Mouse (Mus musculus): ENCODE data around the gene Slc37a1.

The Slc37a1 gene

GRCm38 (mm10) chr17:31315993-31316392 is 29.4 kb downstream of the Slc37a1 start:
- no peak for DNase-seq (ENCODE audit: extremely low spot score, low read depth, low spot score)

DNA sequence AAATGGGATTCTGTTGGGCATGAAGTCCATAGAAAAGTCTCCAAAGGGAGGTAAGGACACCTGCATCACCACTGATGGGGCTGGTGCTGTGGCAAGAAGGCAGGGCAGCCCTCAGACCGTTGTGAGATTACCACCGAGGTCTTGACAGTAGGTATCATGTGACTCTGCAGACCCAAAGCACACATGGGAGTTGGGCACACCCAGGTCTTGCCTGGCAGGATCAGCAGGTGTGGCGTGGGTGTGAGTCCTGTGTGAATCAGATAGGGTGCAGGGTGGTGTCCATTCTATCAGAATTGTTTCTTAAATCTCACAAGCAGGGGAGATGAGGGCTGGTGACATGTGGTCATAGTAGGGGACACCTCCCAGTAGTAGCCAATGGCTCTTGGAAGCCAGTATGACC is 30.4 kb downstream of the Slc37a1 start:
- DNase-seq (ENCODE audit: extremely low spot score, low read depth, low spot score): no peak

GRCm38 (mm10) chr17:31317521-31318272 is 31.1 kb downstream of the Slc37a1 start:
- no peak for DNase-seq (ENCODE audit: extremely low spot score, low read depth, low spot score)

DNA sequence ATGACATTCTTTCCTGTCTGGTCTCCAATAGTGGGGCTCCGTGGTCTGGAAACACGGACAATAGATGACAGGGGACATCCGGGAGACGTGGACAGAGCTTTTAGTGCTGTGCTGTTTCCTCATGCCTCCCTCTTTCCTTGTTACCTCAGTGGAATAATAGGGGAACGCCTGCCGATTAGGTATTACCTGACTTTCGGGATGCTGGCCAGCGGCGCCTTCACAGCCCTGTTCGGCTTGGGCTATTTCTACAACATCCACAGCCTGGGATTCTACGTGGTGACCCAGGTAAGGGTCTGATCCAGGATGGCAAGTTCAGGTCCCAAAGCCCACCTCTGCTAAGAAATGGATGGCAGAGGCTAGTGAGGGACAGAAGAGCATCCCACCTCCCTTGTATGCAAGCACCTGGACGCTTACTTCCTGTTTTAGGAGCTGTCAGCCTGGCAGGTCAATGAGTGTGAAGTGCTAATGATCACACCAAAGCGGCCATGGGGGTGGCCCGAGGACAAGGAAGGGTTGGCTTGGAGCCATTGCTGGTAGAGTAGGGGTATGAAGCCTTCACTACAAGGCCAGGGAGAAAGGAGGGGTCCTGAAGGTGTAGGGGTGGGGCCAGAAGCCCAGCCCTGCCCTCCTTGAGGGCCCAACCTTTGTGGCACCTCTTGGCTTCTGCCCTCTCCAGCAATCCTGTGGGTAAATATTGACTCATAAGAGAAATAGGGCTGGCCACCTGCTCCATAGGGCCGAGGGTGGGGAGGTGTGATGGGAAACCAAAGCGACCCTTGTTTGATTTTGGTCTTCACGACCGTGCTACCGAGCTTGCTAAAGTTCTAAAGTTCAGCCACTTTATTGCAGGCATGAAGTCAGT is 32.5 kb downstream of the Slc37a1 start:
- no peak for DNase-seq (ENCODE audit: extremely low spot score, low read depth, low spot score)

DNA sequence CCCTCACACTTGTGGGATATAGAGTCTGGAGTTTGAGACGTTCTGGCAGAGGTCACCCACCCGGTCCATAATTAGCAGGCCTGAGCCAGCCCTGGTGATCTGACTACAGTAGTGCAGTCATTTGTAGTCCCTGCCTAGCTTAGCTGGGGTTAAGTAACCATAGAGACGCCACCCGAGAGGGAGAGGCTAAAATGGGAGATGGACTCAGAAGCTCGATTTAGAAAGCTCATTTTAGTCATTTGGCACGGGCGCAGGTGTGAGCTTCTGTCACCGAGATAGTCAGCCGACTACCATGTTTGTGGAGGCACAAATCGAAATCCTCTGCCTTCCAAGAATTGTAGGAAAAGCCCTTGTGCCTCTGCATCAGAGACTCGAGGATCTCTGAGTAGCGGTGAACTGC is 34.8 kb downstream of the Slc37a1 start:
- no peak for DNase-seq (ENCODE audit: extremely low spot score, low read depth, low spot score)

GRCm38 (mm10) chr17:31322446-31322845 is 35.9 kb downstream of the Slc37a1 start:
- no peak for DNase-seq (ENCODE audit: extremely low spot score, low read depth, low spot score)

- no peak for DNase-seq (ENCODE audit: extremely low spot score, low read depth, low spot score)
These were observed 36.8 kb downstream of the Slc37a1 start for GRCm38 (mm10) chr17:31323379-31323778.

GRCm38 (mm10) chr17:31324227-31324626 is 37.6 kb downstream of the Slc37a1 start:
- no peak for DNase-seq (ENCODE audit: extremely low spot score, low read depth, low spot score)

- DNase-seq (ENCODE audit: extremely low spot score, low read depth, low spot score): no peak
These were observed 39.0 kb downstream of the Slc37a1 start for GRCm38 (mm10) chr17:31325451-31326219.

- DNase-seq (ENCODE audit: extremely low spot score, low read depth, low spot score): no peak
These were observed 39.7 kb downstream of the Slc37a1 start for GRCm38 (mm10) chr17:31326220-31326852.

DNA sequence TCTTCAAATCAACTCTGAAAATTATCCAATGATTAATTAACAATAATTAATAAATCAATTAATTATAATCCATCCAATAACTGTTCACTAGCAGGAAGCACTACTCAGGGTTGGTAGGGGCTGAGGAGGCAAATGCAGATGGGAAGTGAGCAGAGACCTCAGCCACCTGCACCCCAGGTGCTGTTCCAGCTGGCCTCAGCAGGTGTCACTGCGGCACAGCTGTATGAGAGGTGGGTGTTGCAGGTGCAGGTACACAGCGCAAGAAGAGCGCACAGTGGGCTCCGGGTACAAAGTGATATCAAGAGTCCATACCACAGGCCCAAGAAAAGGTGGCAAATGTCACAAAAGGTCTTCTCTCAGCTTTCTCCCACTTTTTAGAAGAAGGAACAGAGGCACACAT is 41.9 kb downstream of the Slc37a1 start:
- DNase-seq (ENCODE audit: extremely low spot score, low read depth, low spot score): no peak

GRCm38 (mm10) chr17:31330622-31331021 is 44.0 kb downstream of the Slc37a1 start:
- DNase-seq (ENCODE audit: extremely low spot score, low read depth, low spot score): no peak

DNA sequence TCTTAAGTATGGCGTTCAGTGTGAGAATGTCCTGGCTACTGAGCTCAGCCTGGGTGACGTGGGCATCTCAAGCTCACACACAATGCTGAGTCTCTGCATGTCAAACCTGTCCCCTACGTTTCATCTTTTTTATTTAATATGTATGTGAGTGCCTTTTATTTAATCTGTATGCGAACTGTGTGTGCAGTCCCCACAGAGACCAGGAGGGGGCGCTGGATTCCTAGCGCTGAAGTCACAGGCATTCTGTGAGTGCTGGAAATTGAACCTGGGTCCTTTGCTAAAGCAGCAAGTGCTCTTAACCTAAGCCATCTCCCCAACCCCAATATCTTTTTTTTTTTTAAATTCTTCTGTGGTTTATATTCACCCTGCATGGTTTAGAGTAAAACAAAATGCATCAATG is 44.7 kb downstream of the Slc37a1 start:
- no peak for DNase-seq (ENCODE audit: extremely low spot score, low read depth, low spot score)

DNA sequence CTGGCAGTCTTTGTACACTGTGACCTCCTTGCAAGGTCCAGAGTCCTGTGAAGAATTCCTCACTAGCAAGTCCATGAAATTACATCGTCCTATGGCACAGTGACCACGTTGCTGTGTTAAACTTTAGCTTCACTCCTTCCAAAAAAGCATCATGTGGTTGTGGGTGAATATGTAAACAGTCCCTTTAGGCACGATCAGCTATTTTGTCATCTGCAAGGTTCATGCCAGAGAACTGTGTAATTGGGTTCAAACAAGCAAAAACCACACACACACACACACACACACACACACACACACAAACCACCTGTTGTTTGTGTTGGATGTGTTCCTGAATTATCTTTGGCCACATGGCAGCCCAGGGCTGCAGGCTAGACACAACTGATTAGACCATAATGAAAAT is 45.3 kb downstream of the Slc37a1 start:
- no peak for DNase-seq (ENCODE audit: extremely low spot score, low read depth, low spot score)

DNA sequence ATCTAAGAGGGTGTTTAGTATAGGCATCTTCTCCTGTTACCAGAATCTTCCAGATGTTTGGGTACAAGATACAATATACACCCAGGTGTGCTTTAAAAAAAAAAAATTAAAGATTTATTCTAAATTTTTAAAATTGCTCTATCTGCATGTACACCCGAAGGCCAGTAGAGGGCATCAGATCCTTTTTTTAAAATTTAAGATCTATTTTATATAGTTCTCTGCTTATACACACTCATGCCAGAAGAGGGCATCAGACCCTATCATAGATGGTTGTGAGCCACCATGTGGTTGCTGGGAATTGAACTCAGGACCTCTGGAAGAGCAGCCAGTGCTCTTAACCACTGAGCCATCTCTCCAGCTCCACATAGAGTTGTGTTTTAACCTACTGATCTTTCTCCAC is 45.7 kb downstream of the Slc37a1 start:
- DNase-seq (ENCODE audit: extremely low spot score, low read depth, low spot score): no peak

DNA sequence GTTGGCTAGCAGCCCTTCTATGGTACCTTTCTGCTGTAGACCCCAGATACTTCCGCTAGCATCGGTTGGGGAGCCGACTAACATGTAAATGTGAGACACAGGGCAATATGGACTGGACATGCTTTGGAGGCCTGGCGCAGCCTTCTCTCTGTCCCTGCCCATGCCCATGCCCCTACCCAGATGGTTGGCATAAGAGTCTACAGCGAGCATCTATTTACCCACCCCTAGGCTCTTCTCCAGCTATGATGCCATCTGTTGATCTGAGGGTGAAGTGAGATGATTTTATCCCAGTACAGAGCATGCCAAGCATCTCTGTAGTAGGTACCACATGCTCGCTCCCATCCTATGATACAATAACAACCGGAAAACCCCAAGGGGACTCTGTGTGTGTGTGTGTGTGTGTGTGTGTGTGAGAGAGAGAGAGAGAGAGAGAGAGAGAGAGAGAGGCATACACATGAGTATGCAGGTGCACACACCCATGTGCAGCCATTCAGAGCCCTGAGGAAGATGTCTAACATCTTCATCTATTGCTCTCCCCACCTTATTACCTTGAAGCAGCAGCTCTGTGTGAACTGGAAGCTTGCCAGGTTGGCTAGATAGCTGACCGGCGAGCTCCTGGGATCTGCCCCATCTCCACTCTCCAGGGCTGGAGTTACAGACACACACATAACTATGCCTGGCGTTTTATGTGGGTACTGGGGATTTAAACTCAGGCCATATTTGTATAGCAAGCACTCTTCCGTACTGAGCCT is 48.1 kb downstream of the Slc37a1 start:
- no peak for DNase-seq (ENCODE audit: extremely low spot score, low read depth, low spot score)

DNA sequence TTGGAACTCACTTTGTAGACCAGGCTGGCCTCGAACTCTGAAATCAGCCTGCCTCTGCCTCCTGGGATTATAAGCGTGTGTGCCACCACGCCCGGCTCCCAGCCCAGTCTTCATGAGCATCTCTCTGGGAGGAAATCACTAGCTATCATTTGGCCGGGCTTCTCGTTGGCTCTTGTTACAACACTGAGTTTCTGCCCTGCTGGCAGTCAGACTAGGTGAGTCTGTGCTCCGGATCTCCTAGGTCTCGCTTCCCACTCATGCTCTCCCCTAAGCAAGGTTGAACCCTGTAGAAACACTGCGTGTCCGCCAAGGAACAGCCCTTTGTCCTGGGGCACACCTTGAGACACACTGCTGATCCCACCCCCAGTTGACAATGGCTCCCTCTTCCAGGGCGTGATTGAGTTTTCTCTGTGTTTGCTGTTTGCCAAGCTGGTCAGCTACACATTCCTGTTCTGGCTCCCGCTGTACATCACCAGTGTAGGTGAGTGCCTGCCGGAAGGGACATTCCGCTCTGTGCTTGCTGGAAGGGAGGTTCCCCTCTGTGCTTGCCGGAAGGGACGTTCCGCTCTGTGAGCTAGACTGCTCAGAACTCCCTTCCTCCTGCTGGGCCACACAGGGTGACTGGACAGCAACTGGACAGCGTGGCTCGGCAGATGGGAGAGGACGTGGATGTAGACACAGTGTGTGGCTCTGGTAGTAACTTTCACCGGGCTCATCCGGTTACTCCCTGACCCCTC is 48.9 kb downstream of the Slc37a1 start:
- DNase-seq (ENCODE audit: extremely low spot score, low read depth, low spot score): no peak

DNA sequence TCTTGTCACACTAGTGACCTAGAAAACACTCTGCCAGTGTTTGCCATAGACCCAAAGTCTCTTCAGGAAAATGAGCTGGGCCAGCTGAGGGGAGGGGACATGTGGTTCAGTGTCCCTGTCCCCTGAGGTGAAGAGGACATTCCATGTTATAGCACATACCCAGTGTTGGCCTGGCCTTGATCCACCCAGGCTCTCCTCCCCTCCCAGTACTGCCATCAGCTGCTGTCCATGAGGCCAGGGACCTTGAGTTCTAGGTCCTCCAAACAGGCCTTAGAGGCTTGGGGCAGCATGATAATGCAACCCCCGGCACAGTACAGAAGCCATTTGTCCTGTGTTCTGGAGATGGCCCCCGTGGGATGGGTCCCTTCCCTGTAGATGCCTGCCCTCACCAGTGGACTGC is 53.2 kb downstream of the Slc37a1 start:
- no peak for DNase-seq (ENCODE audit: extremely low spot score, low read depth, low spot score)

DNA sequence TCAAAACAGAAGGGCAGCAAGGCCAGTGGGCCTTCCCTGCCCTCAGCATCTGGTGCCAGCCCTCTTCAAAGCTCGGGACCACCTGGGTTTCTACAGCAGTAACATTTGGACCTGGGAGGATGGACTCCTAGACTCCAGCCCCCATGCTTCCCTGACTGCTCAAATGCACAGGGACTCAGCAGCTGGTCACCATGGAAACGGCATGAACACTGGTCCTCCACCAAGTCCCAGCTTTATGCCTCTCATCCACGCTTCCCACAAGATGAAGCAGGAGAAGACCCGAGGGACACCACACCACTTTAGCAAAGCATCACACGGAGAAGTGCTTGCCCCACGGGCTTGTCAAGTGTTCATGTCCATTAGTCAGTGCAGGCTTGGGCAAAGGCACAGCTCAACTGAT is 55.6 kb downstream of the Slc37a1 start:
- DNase-seq (ENCODE audit: extremely low spot score, low read depth, low spot score): no peak

Data from hindlimb bud, embryonic 11.5 days (tissue).